25 mouse cellular contexts compared by ENCODE assay signal in the genomic region with DNA sequence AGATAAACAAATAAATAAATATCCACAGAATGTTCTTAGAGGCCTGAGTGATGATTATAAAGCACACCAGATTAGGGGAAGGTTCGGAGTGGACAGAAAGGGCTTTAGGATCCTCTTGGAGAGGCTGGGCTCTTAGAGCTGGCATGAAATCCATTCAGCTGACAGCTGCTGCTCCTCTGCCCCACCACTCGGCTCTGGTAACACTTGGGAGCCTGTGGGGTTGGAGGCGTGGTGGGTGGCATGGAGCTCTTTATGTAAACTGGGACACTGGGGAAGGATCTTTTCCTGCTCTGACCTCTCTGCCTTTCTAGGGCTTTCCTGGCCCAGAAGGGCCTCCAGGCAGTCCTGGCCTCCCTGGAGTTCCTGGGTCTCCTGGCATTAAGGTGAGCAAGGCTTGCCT. TPM values are rescaled to one million over a fixed set of nuclear protein-coding genes. Genes with fewer than 3 reads are reported as not detected.
"Had no signal": no experiment of that assay in that cellular context is flagged by ENCODE, and none has a peak within 500 bp of the region (broad histone marks: within the 10 kb centered on the region; RNA-seq: fewer than 3 reads in every experiment).

No protein-coding gene starts in this region.

- H3K27ac ChIP-seq: liver, embryonic 15.5 days; lung, embryonic 15.5 days; macrophage; midbrain, embryonic 13.5 days; midbrain, embryonic 15.5 days; neural tube, embryonic 13.5 days; neural tube, embryonic 15.5 days; stomach, embryonic 15.5 days; stomach, postnatal 0 days had no signal

- H3K9me3 ChIP-seq: liver, embryonic 15.5 days; lung, embryonic 15.5 days; megakaryocyte, embryonic 14.5 days; midbrain, embryonic 13.5 days; midbrain, embryonic 15.5 days; neural tube, embryonic 13.5 days; neural tube, embryonic 15.5 days; stomach, embryonic 15.5 days had no signal

- H3K27me3 ChIP-seq: liver, embryonic 15.5 days; lung, embryonic 15.5 days; midbrain, embryonic 13.5 days; midbrain, embryonic 15.5 days; neural tube, embryonic 13.5 days; neural tube, embryonic 15.5 days; stomach, embryonic 15.5 days had no signal

- H3K4me1 ChIP-seq: liver, embryonic 15.5 days; lung, embryonic 15.5 days; midbrain, embryonic 13.5 days; midbrain, embryonic 15.5 days; neural tube, embryonic 13.5 days; neural tube, embryonic 15.5 days; stomach, embryonic 15.5 days had no signal

- H3K4me3 ChIP-seq: liver, embryonic 15.5 days; lung, embryonic 15.5 days; megakaryocyte, embryonic 14.5 days; midbrain, embryonic 13.5 days; midbrain, embryonic 15.5 days; neural tube, embryonic 13.5 days; neural tube, embryonic 15.5 days; stomach, embryonic 15.5 days had no signal

- H3K4me2 ChIP-seq: liver, embryonic 15.5 days; lung, embryonic 15.5 days; midbrain, embryonic 11.5 days; midbrain, embryonic 13.5 days; midbrain, embryonic 15.5 days; neural tube, embryonic 13.5 days; neural tube, embryonic 15.5 days; stomach, embryonic 15.5 days had no signal

- ATAC-seq: liver, postnatal 0 days; lung, postnatal 0 days; midbrain, embryonic 13.5 days; midbrain, embryonic 15.5 days had no signal

- H3K36me3 ChIP-seq: liver, embryonic 15.5 days; lung, embryonic 15.5 days; midbrain, embryonic 13.5 days; midbrain, embryonic 15.5 days; neural tube, embryonic 13.5 days; neural tube, embryonic 15.5 days; stomach, embryonic 15.5 days had no signal

- DNase-seq: liver, postnatal 0 days; retina, postnatal 1 day; right cerebral cortex, adult 18-20 months; right cerebral cortex, postnatal 25 days; right cerebral cortex, postnatal 4 days; thymus, adult 2 months; thymus, postnatal 25 days; thymus, postnatal 4 days had no signal

- H3K9ac ChIP-seq: liver, embryonic 15.5 days; liver, postnatal 0 days; lung, embryonic 15.5 days; midbrain, embryonic 13.5 days; midbrain, embryonic 15.5 days; neural tube, embryonic 13.5 days; neural tube, embryonic 15.5 days; stomach, embryonic 15.5 days had no signal

RNA-seq across cellular contexts. Expression of gene Ucn2, which starts 22.2 kb away (rescaled TPM):
- total RNA-seq: megakaryocyte progenitor cell, adult 5-6 weeks; midbrain, postnatal 0 days; monocyte, adult 5-6 weeks had no signal
- polyA plus RNA-seq: liver, postnatal 0 days; lung, embryonic 15.5 days; lung, postnatal 0 days; macrophage; midbrain, embryonic 13.5 days; midbrain, embryonic 15.5 days; midbrain, postnatal 0 days; neural tube, embryonic 11.5 days; neural tube, embryonic 13.5 days; neural tube, embryonic 15.5 days; stomach, postnatal 0 days had no signal

RNA-seq across cellular contexts. Expression of gene Tmem89, which starts 49.2 kb away (rescaled TPM):
- total RNA-seq: monocyte, adult 5-6 weeks had no signal
- polyA plus RNA-seq: liver, embryonic 15.5 days; liver, postnatal 0 days; macrophage; midbrain, embryonic 11.5 days; neural tube, embryonic 11.5 days; neural tube, embryonic 13.5 days; neural tube, embryonic 15.5 days; stomach, embryonic 15.5 days; urinary bladder, adult 2 months had no signal
